Mouse (Mus musculus): ENCODE measurements around the gene Wdr47.
A peak's percentile ranks its signal among the peaks of the same experiment; 100 is the strongest.
"Not testable (repeated sequence)": the region's sequence is repeated elsewhere in the genome, so short reads cannot be mapped to it uniquely, and the experiment has no call there.

The Wdr47 gene

GRCm38 (mm10) chr3:108639412-108639811 is 48.3 kb downstream of the Wdr47 start:
- no peak for DNase-seq (ENCODE audit: extremely low spot score)

GRCm38 (mm10) chr3:108640998-108641397 is 49.9 kb downstream of the Wdr47 start:
- DNase-seq (ENCODE audit: extremely low spot score) = no peak

DNA sequence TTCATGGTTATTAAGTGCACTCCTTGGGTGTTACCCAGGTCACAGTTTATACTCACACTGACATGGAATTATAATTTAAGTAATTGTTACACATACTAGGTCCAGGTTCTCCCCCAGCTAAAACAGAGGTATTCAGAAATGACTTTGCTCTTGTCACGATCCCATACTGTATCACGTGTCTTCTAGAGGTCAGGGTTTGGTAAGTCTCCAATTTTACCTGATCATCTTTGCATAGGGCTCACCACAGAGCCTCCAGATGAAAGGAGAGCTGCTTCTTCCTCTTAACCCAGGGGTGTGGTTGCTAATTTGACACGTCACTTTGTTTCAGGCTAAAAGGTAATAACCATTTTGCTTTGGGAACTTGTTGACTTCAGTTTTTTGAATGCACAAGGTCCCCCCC is 53.8 kb downstream of the Wdr47 start:
- DNase-seq (ENCODE audit: extremely low spot score) = no peak

GRCm38 (mm10) chr3:108646036-108646435 is 55.0 kb downstream of the Wdr47 start:
- DNase-seq (ENCODE audit: extremely low spot score) = no peak

GRCm38 (mm10) chr3:108647681-108648080 is 56.6 kb downstream of the Wdr47 start:
- not testable (repeated sequence) for DNase-seq (ENCODE audit: extremely low spot score)

DNA sequence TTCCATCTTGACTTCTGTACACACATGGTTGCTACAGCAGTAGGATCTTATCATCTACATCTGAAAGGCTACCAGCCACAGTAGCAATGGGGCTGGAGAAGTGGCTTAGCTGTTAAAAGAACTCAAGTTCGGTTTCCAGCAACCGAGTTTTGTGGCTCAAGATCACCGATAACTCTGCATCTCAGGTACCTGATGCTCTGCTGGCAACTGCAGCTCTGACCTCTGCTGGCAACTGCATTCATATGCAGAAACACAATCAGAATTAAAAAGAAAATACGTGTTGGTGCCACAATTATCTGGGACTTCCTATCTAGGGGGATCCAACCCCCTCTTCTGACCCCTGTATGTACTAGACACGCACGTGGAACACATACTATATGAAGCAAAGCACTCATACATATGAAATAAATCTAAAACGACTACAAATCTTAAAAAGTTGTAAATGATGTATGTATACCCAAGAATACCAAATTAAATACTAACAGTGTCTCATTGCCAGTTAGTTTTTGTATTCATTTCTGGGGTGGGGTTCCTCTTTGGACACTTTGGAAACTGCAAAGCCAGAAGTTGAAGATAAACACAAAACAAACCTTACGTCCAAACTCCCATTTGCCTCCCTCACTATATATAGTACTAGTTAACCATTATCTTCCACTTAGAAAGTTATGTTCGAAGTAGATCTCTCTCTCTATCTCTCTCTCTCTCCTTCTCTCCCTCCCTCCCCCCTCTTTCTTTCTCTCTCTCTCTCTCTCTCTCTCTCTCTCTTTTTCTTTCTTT is 62.0 kb downstream of the Wdr47 start:
- DNase-seq (ENCODE audit: extremely low spot score) = no peak

GRCm38 (mm10) chr3:108653710-108654379 is 62.8 kb downstream of the Wdr47 start, which contains the start of gene Clcc1:
Gene Clcc1 (plus strand): TSS chr3:108653913.
- peak; percentile 95 for DNase-seq (ENCODE audit: extremely low spot score)

DNA sequence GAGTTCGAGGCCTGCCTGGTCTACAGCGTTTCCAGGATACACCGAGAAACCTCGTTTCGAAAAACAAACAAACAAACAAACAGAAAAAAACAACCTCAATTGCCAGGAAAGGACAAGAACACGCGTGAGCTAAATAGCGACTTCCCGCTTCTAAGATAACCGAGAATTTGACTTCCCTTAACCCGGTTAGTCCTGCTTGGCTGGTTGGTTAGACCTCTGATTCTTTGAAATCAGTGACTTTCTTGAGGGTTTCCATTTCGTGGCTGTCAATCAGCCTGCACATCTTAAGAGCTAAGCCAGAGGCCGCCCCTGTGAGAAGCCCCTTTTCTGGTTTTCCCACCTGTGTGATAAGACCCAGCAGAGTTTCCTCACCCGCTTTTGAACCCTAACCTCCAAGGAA is 63.5 kb downstream of the Wdr47 start:
- peak; percentile 12 for DNase-seq (ENCODE audit: extremely low spot score)

- DNase-seq (ENCODE audit: extremely low spot score) = no peak
Measured at GRCm38 (mm10) chr3:108655486-108655885, 64.4 kb downstream of the Wdr47 start.

GRCm38 (mm10) chr3:108658612-108659011 is 67.5 kb downstream of the Wdr47 start:
- no peak for DNase-seq (ENCODE audit: extremely low spot score)

- no peak for DNase-seq (ENCODE audit: extremely low spot score)
Measured at GRCm38 (mm10) chr3:108660941-108661340, 69.9 kb downstream of the Wdr47 start.

- no peak for DNase-seq (ENCODE audit: extremely low spot score)
Measured at GRCm38 (mm10) chr3:108676616-108677015, 85.5 kb downstream of the Wdr47 start.

- DNase-seq (ENCODE audit: extremely low spot score) = no peak
Measured at GRCm38 (mm10) chr3:108681004-108681403, 89.9 kb downstream of the Wdr47 start.

DNA sequence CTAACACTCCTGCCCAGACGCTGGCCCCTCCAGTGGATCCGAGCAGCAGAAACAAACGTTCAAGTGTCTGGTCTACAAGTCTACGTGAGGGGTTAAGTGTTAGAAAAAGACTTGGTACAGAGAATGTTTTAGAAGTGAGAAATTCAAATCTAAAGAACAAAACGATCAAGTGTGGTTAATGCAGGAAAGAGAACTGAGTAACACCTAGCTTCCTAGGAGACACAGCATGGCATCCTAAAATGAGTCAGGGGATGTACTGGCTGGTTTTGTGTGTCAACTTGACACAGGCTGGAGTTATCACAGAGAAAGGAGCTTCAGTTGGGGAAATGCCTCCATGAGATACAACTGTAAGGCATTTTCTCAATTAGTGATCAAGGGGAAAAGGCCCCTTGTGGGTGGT is 92.5 kb downstream of the Wdr47 start:
- not testable (repeated sequence) for DNase-seq (ENCODE audit: extremely low spot score)

DNA sequence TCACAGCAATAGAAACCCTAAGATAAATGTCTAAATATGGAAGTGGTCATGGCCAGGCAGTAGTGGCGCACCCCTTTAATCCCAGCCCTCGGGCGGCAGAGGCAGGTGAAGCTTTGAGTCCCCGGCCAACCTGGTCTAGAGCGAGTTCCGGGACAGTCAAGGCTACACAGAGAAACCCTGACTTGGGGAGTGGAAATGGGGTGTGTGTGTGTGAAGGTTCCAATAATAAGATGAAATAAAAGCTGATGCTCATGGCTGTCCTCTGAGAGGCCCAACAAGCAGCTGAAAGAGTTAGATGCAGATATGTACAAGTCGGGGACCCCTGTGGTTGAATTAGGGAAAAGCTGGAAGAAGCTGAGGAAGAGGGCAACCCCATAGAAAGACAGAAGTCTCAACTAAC is 94.6 kb downstream of the Wdr47 start:
- DNase-seq (ENCODE audit: extremely low spot score) = no peak

- no peak for DNase-seq (ENCODE audit: extremely low spot score)
Measured at GRCm38 (mm10) chr3:108689015-108689441, 97.9 kb downstream of the Wdr47 start.

GRCm38 (mm10) chr3:108689446-108689845 is 98.4 kb downstream of the Wdr47 start:
- no peak for DNase-seq (ENCODE audit: extremely low spot score)

DNA sequence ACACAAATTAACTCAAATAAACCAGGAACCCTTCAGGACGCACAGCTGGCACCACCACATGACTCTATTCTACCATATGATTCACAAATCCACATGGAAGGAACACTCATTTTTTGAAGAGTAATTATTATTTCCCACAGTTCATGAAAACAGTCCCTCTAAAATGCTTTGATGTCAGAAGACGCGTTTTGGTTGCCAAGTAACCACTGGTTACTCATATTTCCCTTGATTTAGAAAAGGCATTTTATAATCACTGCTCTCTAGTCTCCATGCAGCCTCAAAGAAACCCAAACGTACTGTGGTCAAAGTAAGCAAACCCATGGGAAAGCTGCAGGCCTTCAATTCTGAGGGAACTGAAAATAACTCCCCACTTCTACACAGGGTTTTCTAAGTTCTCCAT is 98.9 kb downstream of the Wdr47 start:
- DNase-seq (ENCODE audit: extremely low spot score) = no peak

DNA sequence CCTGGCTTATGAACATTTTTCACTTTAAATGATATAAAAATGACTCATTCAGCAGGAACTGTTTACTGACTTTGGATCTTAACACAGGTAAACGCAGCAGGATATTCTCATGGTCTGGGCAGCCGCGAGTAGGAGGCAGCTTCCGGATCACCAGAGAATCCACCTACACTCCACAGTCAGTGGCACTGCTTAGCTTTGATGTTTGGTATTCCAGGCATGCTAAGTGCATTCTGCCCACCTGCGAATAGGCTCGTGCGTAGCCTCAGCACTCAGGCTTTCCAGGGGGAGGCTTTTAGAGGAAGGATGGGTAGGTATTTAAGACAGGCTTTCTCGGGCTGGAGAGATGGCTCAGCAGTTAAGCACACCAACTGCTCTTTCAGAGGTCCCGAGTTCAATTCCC is 103.2 kb downstream of the Wdr47 start:
- DNase-seq (ENCODE audit: extremely low spot score) = no peak
